ENCODE assay signal across 25 mouse cellular contexts in the genomic region with DNA sequence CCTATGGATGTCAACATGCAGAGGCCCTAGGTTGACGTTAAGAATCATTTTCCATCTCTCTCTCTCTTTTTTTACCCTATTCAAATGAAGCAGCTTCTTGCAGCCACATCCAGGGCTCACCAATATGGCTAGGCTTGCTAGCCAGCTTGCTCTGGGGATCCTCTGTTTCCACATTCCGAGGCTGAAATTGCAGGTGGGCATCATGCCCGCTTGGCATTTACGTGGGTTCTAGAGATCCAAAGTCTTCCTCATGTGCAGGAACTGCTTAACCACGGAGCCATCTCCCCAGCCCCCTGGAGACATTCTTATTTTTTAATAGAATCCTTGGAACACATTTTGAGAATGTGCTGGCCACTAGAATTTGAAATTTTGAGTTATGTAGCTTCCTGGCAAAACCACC.
"Had no signal": no experiment of that assay in that cellular context is flagged by ENCODE, and none has a peak within 500 bp of the region (broad histone marks: within the 10 kb centered on the region; RNA-seq: fewer than 3 reads in every experiment).

No protein-coding gene starts in this region.

- H3K27me3 ChIP-seq: kidney, embryonic 15.5 days; limb, embryonic 13.5 days; liver, embryonic 12.5 days; liver, embryonic 15.5 days; lung, embryonic 15.5 days; midbrain, embryonic 13.5 days; neural tube, embryonic 13.5 days; stomach, embryonic 15.5 days had no signal

- H3K9me3 ChIP-seq: kidney, embryonic 15.5 days; limb, embryonic 10.5 days; limb, embryonic 13.5 days; liver, embryonic 12.5 days; liver, embryonic 15.5 days; lung, embryonic 15.5 days; megakaryocyte, embryonic 14.5 days; midbrain, embryonic 10.5 days; midbrain, embryonic 13.5 days; neural tube, embryonic 13.5 days; stomach, embryonic 15.5 days had no signal

- DNase-seq: kidney, adult 11 months; kidney, adult 8-10 months; kidney, postnatal 10 days; kidney, postnatal 36 days; layer of hippocampus, postnatal 36 days; liver; lung, adult 18-20 months; lung, postnatal 10 days; lung, postnatal 36 days; retina, postnatal 1 day; spleen, adult 18-20 months; thymus, postnatal 25 days had no signal

- ATAC-seq: liver, embryonic 12.5 days; midbrain, embryonic 13.5 days; midbrain, embryonic 16.5 days had no signal

- H3K4me3 ChIP-seq: kidney, embryonic 15.5 days; limb, embryonic 10.5 days; limb, embryonic 13.5 days; liver, embryonic 12.5 days; liver, embryonic 15.5 days; lung, embryonic 15.5 days; megakaryocyte, embryonic 14.5 days; midbrain, embryonic 10.5 days; midbrain, embryonic 13.5 days; myocyte; neural tube, embryonic 13.5 days; stomach, embryonic 15.5 days had no signal

- H3K4me1 ChIP-seq: kidney, embryonic 15.5 days; limb, embryonic 10.5 days; limb, embryonic 13.5 days; liver, embryonic 15.5 days; lung, embryonic 15.5 days; midbrain, embryonic 10.5 days; midbrain, embryonic 13.5 days; neural tube, embryonic 13.5 days; stomach, embryonic 15.5 days had no signal

- H3K9ac ChIP-seq: kidney, embryonic 15.5 days; limb, embryonic 13.5 days; liver, embryonic 12.5 days; liver, embryonic 15.5 days; lung, embryonic 15.5 days; midbrain, embryonic 13.5 days; neural tube, embryonic 13.5 days; stomach, embryonic 15.5 days had no signal

- H3K4me2 ChIP-seq: kidney, embryonic 15.5 days; limb, embryonic 13.5 days; liver, embryonic 12.5 days; liver, embryonic 15.5 days; lung, embryonic 15.5 days; midbrain, embryonic 13.5 days; neural tube, embryonic 13.5 days; stomach, embryonic 15.5 days had no signal

- H3K27ac ChIP-seq: kidney, embryonic 15.5 days; limb, embryonic 10.5 days; limb, embryonic 13.5 days; liver, embryonic 12.5 days; liver, embryonic 15.5 days; lung, embryonic 15.5 days; midbrain, embryonic 10.5 days; midbrain, embryonic 13.5 days; neural tube, embryonic 13.5 days; stomach, embryonic 15.5 days had no signal

- H3K36me3 ChIP-seq: kidney, embryonic 15.5 days; limb, embryonic 10.5 days; limb, embryonic 13.5 days; liver, embryonic 12.5 days; liver, embryonic 15.5 days; lung, embryonic 15.5 days; midbrain, embryonic 10.5 days; midbrain, embryonic 13.5 days; neural tube, embryonic 13.5 days; stomach, embryonic 15.5 days had no signal
